Mouse (Mus musculus) liver, embryonic 13.5 days (tissue): Measurements from ENCODE around the gene Mien1. TPM values are rescaled to one million over a fixed set of nuclear protein-coding genes. Genes with fewer than 3 reads are reported as not detected.

Source experiments
- ATAC-seq: fragments of 200-750 bp; cut with Nextera tagmentation; 2 replicates; pipeline ENCODE4 v1.8.0; 2017; ENCODE audit warnings: low read depth, mild to moderate bottlenecking, moderate number of reproducible peaks, moderate library complexity
- DNase-seq: peaks from one replicate; pipeline ENCODE4 v3.0.0; 2022
- H3K27ac ChIP-seq: fragments of 300-500 bp; sonication (generic); 2 replicates; pipeline ENCODE4 v1.5.1; 2015; ENCODE audit warnings: moderate library complexity, mild to moderate bottlenecking, inconsistent platforms
- H3K27me3 ChIP-seq: fragments of 300-500 bp; sonication (generic); 2 replicates; pipeline ENCODE4 v1.6.1; 2015; ENCODE audit warnings: mild to moderate bottlenecking, inconsistent platforms
- H3K36me3 ChIP-seq: fragments of 300-500 bp; sonication (generic); 2 replicates; pipeline ENCODE4 v1.6.1; 2015; ENCODE audit warnings: mild to moderate bottlenecking, inconsistent platforms
- H3K4me1 ChIP-seq: fragments of 300-500 bp; sonication (generic); replicated peaks from 2 replicates; pipeline ENCODE4 v1.6.1; 2015; ENCODE audit warnings: inconsistent platforms
- H3K4me2 ChIP-seq: fragments of 300-500 bp; sonication (generic); 2 replicates; pipeline ENCODE4 v1.6.1; 2015; ENCODE audit warnings: inconsistent platforms, mild to moderate bottlenecking, moderate library complexity
- H3K4me3 ChIP-seq: fragments of 300-500 bp; sonication (generic); replicated peaks from 2 replicates; pipeline ENCODE4 v1.5.1; 2015; ENCODE audit warnings: mild to moderate bottlenecking, inconsistent platforms
- H3K9ac ChIP-seq: fragments of 300-500 bp; sonication (generic); 2 replicates; pipeline ENCODE4 v1.6.1; 2015; ENCODE audit warnings: mild to moderate bottlenecking, inconsistent platforms
- H3K9me3 ChIP-seq: fragments of 300-500 bp; sonication (generic); replicated peaks from 2 replicates; pipeline ENCODE4 v1.6.1; 2016; ENCODE audit warnings: inconsistent platforms
- WGBS: fragments of 180-500 bp; shearing (Covaris S2); methylation state at CpG from one replicate; pipeline ENCODE4 v1.1.7; 2015; ENCODE audit not compliant: insufficient replicate concordance; 5-methylcytosine and 5-hydroxymethylcytosine counted together
- polyA plus RNA-seq: library from polyadenylated mRNA; unstranded; fragments of >200 nt; fragmentation: Nextera tagmentation; extraction: Ambion mirVana; gene quantifications from 2 replicates; pipeline ENCODE4 v1.2.1, GENCODE M21; 2015

The Mien1 gene
- polyA plus RNA-seq, 1 experiment from 2014 or later, result 66.8 TPM

DNA sequence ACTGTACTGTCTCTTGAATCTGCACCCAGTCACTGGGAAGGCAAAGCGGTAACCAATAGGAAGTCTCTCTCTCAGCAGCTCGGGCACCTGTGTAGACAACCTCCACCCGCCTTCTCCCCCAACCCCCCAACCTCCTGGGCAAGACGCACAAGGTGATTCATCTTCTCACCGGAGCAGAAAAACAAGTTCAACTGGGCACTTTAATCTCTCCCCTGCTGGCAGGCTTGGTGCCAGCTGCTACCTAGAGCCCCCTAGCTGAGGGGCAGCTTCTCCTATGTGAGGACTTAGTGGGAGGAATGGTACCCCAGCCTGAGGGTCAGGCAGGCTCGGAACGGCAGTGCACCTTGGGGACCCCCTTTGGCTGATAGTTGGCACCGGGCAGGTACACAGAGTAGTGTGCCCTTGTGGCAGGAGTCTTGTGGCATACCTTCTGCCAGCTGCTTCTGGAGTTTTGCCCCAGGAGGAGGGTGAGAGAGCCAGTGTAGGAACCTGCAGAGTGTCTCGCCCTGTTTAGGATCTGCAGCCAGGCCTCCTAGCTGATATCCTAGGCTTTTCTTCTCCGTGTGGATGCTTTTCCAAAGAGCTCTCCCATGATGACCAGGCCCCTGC lies 19.7 kb downstream of the Mien1 start:
- DNase-seq (no peak), ATAC-seq (no peak)
- Histone ChIP-seq H3K9me3 (no peaks in the 10 kb centered on the region), H3K9ac (no peak overlapping the region), H3K4me3 (no peak overlapping the region), H3K4me1 (peaks cover 4% of the 10 kb centered on the region; the same call in 1 of the 2 replicates), H3K4me2 (no peak overlapping the region), H3K27ac (no peak overlapping the region), H3K27me3 (peaks cover 30% of the 10 kb centered on the region), H3K36me3 (no peaks in the 10 kb centered on the region)
- 68% methylated on average over 10 of the region's 10 CpGs for WGBS

DNA sequence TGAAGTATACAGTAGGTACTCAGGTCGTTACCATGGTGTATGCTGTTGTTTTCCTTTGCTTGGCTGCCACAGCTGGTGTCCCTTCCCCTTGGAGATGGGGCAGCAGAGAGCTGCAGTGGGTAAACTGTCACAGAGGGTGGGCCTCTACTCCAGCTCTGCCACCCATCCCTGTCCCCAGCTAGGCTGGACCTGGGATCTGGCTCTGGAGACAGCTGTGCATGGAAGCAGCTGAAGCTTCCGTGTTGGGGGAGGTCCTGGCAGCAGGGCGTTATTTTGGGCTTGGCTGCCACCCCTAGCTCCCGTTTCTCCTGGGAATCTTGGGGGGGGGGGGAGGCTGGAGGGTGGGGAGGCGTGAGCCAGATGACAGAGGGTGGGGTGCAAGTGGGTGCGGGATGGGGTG lies 20.5 kb downstream of the Mien1 start:
- peaks cover 6% of the 10 kb centered on the region for H3K4me1 ChIP-seq
- peaks cover 38% of the 10 kb centered on the region for H3K27me3 ChIP-seq
- H3K27ac ChIP-seq, result no peak overlapping the region
- ATAC-seq, result no peak
- no peak overlapping the region for H3K4me2 ChIP-seq
- H3K36me3 ChIP-seq, result no peaks in the 10 kb centered on the region
- H3K9me3 ChIP-seq, result no peaks in the 10 kb centered on the region
- no peak for DNase-seq
- H3K9ac ChIP-seq, result no peak overlapping the region
- WGBS, result 56% methylated on average over 5 of the region's 6 CpGs
- no peak overlapping the region for H3K4me3 ChIP-seq

DNA sequence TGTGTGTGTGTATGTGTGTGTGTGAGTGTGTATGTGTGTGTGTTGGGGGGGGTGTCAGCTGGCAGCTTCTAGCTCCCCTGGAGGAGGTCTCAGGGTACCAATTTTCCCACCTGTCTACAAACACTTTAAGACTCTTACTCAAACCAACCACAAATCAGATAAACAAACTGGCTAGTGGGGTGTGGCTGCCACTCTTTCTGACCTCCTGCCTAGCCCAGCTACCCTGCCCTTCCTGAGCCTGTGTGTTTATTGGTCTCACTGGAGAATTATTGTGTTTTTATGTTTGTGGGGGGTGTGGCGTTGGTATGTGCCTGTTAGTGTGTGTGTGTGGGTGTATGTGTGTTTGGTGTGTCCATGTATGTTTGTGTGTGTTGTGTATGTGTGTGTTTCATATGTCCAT lies 21.7 kb downstream of the Mien1 start:
- no peak overlapping the region for H3K27ac ChIP-seq
- no peak overlapping the region for H3K4me2 ChIP-seq
- no peak overlapping the region for H3K4me3 ChIP-seq
- no peaks in the 10 kb centered on the region for H3K9me3 ChIP-seq
- no peak overlapping the region for H3K9ac ChIP-seq
- DNase-seq (no peak), ATAC-seq (no peak)
- peaks cover 6% of the 10 kb centered on the region for H3K4me1 ChIP-seq
- peaks cover 50% of the 10 kb centered on the region for H3K27me3 ChIP-seq
- H3K36me3 ChIP-seq, result no peaks in the 10 kb centered on the region
- WGBS, result 57% methylated on average over 1 of the region's 1 CpGs

GRCm38 (mm10) chr11:98414162-98414561 lies 24.6 kb downstream of the Mien1 start:
- Histone ChIP-seq H3K27me3 (peaks cover 74% of the 10 kb centered on the region), H3K9ac (no peak overlapping the region), H3K9me3 (no peaks in the 10 kb centered on the region), H3K4me1 (peaks cover 10% of the 10 kb centered on the region), H3K27ac (no peak overlapping the region), H3K4me3 (no peak overlapping the region), H3K4me2 (0 out of 2 replicates have a peak overlapping the region, but pooled peaks have one; percentile 56), H3K36me3 (no peaks in the 10 kb centered on the region)
- DNase-seq, result no peak
- no peak for ATAC-seq
- WGBS, result 23% methylated on average over 2 of the region's 2 CpGs

DNA sequence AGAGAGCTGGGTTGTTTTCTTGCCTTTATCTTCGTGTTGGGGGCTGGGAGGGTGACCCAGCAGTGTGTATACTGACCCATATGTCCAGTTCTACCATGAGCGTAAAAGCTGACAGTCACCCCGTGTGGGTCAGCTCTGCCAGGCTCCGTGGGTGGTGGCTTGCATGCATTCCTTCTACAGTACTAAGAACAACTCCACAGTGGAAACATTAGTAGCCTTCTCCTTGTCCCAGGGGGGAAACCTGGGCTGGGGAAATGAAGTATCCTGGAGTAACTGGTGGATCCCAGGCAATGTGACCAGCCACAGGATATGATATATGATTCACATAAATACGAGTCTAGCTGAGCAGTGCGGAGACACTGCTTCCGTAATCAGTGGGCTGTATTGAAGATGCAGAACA lies 25.1 kb downstream of the Mien1 start:
- WGBS, result 29% methylated on average over 7 of the region's 7 CpGs
- Histone ChIP-seq H3K36me3 (no peaks in the 10 kb centered on the region), H3K27me3 (peaks cover 77% of the 10 kb centered on the region), H3K9ac (no peak overlapping the region), H3K27ac (no peak overlapping the region), H3K4me2 (peak overlapping the region; percentile 56), H3K9me3 (no peaks in the 10 kb centered on the region), H3K4me3 (peak overlapping the region; percentile 62; the same call in 1 of the 2 replicates), H3K4me1 (peaks cover 14% of the 10 kb centered on the region)
- no peak for DNase-seq
- no peak for ATAC-seq

- ATAC-seq, result no peak
- peak overlapping the region; percentile 62 for H3K4me3 ChIP-seq
- H3K4me2 ChIP-seq, result peak overlapping the region; percentile 56
- peak overlapping the region; percentile 39; the same call in 1 of the 2 replicates for H3K27ac ChIP-seq
- peak overlapping the region; percentile 64 for H3K9ac ChIP-seq
- peaks cover 15% of the 10 kb centered on the region for H3K4me1 ChIP-seq
- 2% methylated on average over 40 of the region's 40 CpGs for WGBS
- DNase-seq, result no peak
- H3K36me3 ChIP-seq, result no peaks in the 10 kb centered on the region
- H3K27me3 ChIP-seq, result peaks cover 77% of the 10 kb centered on the region
- no peaks in the 10 kb centered on the region for H3K9me3 ChIP-seq
Observed at GRCm38 (mm10) chr11:98412797-98413301, 25.9 kb downstream of the Mien1 start.

DNA sequence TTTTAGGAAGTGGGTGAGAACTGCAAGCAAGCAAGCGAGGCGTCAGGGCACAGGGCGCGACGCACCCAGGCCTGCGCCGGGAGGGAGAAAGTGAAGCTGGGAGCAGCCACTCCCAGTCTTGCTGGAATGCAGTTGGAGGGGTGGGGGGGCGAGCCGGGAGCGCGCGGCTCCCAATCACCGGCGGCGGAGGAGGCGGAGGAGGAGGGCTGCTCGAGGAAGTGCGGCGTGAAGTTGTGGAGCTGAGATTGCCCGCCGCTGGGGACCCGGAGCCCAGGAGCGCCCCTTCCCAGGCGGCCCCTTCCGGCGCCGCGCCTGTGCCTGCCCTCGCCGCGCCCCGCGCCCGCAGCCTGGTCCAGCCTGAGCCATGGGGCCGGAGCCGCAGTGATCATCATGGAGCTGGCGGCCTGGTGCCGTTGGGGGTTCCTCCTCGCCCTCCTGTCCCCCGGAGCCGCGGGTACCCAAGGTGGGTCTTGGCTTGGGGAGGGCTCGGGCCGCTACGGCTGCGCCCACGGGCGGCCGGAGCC lies 26.5 kb downstream of the Mien1 start, which contains the start of gene Erbb2:
Erbb2 (plus strand) TSS at position 198 of the 524 bp plus-strand sequence.
- no peaks in the 10 kb centered on the region for H3K9me3 ChIP-seq
- H3K36me3 ChIP-seq, result no peaks in the 10 kb centered on the region
- peak within 1 kb of the TSS; percentile 39; the same call in 1 of the 2 replicates for H3K27ac ChIP-seq
- peak within 1 kb of the TSS; percentile 64 for H3K9ac ChIP-seq
- H3K4me2 ChIP-seq, result peak within 1 kb of the TSS; percentile 56
- WGBS, result 1% methylated on average over 41 of the region's 49 CpGs
- peak; percentile 49 for ATAC-seq
- peak within 1 kb of the TSS; percentile 62 for H3K4me3 ChIP-seq
- DNase-seq, result no peak
- peaks cover 15% of the 10 kb centered on the region for H3K4me1 ChIP-seq
- peaks cover 77% of the 10 kb centered on the region for H3K27me3 ChIP-seq

- no peak for DNase-seq
- H3K27ac ChIP-seq, result no peak overlapping the region
- H3K4me2 ChIP-seq, result no peak overlapping the region
- no peak overlapping the region for H3K4me3 ChIP-seq
- H3K9ac ChIP-seq, result no peak overlapping the region
- H3K9me3 ChIP-seq, result no peaks in the 10 kb centered on the region
- ATAC-seq, result peak; percentile 34
- H3K4me1 ChIP-seq, result peaks cover 12% of the 10 kb centered on the region
- H3K36me3 ChIP-seq, result no peaks in the 10 kb centered on the region
- 10% methylated on average over 10 of the region's 10 CpGs for WGBS
- peaks cover 55% of the 10 kb centered on the region for H3K27me3 ChIP-seq
Observed at GRCm38 (mm10) chr11:98409341-98409822, 29.4 kb downstream of the Mien1 start.

GRCm38 (mm10) chr11:98408872-98409271 lies 29.9 kb downstream of the Mien1 start:
- DNase-seq (no peak), ATAC-seq (peak; percentile 15; the same call in 1 of the 2 replicates)
- Histone ChIP-seq H3K27me3 (peaks cover 50% of the 10 kb centered on the region), H3K9me3 (no peaks in the 10 kb centered on the region), H3K4me2 (no peak overlapping the region), H3K4me3 (no peak overlapping the region), H3K4me1 (peaks cover 10% of the 10 kb centered on the region; the same call in 1 of the 2 replicates), H3K27ac (no peak overlapping the region), H3K36me3 (no peaks in the 10 kb centered on the region), H3K9ac (no peak overlapping the region)
- 51% methylated on average over 8 of the region's 8 CpGs for WGBS

DNA sequence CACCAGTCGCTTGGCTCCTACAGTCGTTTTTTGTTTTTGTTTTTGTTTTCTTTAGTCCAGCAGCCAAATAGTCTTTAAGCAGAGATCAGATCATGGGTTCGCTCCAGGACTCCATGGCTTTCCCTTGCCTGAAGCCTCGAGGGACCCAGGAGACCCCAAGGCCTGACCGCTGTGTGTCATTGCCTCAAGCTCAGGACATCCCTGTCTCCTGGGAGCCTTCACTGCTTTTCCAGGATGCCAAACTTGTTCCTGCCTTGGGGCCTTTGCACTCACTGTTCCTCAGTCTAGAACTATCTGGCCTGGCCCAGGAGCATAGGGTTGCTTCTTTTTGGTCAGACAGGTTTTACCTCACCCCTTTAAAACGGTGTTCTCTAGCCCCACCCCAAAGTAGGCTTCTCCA lies 32.2 kb downstream of the Mien1 start:
- ATAC-seq (no peak), DNase-seq (no peak)
- no peak overlapping the region for H3K27ac ChIP-seq
- H3K4me3 ChIP-seq, result no peak overlapping the region
- WGBS, result 56% methylated on average over 6 of the region's 6 CpGs
- peaks cover 36% of the 10 kb centered on the region for H3K27me3 ChIP-seq
- H3K9me3 ChIP-seq, result no peaks in the 10 kb centered on the region
- H3K9ac ChIP-seq, result no peak overlapping the region
- H3K36me3 ChIP-seq, result no peaks in the 10 kb centered on the region
- H3K4me2 ChIP-seq, result no peak overlapping the region
- H3K4me1 ChIP-seq, result peaks cover 9% of the 10 kb centered on the region; the same call in 1 of the 2 replicates

DNA sequence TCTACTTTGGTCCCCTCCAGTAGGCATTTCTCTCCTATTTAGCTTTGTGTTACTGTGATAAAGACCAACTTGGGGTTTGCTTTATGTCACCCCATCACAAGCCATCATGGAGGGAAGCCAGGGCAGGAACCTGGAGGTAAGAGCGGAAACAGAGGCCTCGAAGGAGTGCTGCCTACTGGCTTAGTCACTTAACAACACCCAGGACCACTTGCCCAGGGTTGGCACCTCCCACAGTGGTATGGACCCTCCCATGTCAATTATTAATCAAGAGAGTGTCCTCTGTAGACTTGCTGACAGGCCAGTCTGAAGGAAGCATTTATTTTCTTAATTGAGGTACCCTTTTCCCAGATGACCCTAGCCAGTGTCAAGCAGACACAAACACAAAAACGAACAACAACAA lies 38.0 kb downstream of the Mien1 start:
- Histone ChIP-seq H3K9ac (peak overlapping the region; percentile 79), H3K9me3 (no peaks in the 10 kb centered on the region), H3K4me1 (peaks cover 18% of the 10 kb centered on the region), H3K27ac (peak overlapping the region; percentile 90; the same call in 1 of the 2 replicates), H3K4me3 (peak overlapping the region; percentile 84), H3K36me3 (0 out of 2 replicates have a peak, but pooled peaks cover 2% of the 10 kb centered on the region), H3K27me3 (peaks cover 9% of the 10 kb centered on the region; the same call in 1 of the 2 replicates), H3K4me2 (peak overlapping the region; percentile 79)
- DNase-seq, result no peak
- no peak for ATAC-seq
- WGBS, result 58% methylated on average over 3 of the region's 3 CpGs
